Mouse (Mus musculus) midbrain, embryonic 12.5 days (tissue): Measurements from ENCODE around the gene 0610012G03Rik. TPM values are rescaled to one million over a fixed set of nuclear protein-coding genes. Genes with fewer than 3 reads are reported as not detected.

Experiments
- ATAC-seq: fragments of 200-750 bp; cut with Nextera tagmentation; 2 replicates; pipeline ENCODE4 v1.8.0; 2017; ENCODE audit warnings: low read depth, moderate TSS enrichment, moderate library complexity; ENCODE audit not compliant: low FRiP score
- H3K27ac ChIP-seq: fragments of 300-500 bp; sonication (generic); replicated peaks from 2 replicates; pipeline ENCODE4 v1.5.1; 2016; ENCODE audit warnings: mild to moderate bottlenecking
- H3K27me3 ChIP-seq: fragments of 300-500 bp; sonication (generic); 2 replicates; pipeline ENCODE4 v1.6.1; 2016; ENCODE audit warnings: mild to moderate bottlenecking
- H3K36me3 ChIP-seq: fragments of 300-500 bp; sonication (generic); 2 replicates; pipeline ENCODE4 v1.6.1; 2016
- H3K4me1 ChIP-seq: fragments of 300-500 bp; sonication (generic); 2 replicates; pipeline ENCODE4 v1.6.1; 2016
- H3K4me2 ChIP-seq: fragments of 300-500 bp; sonication (generic); replicated peaks from 2 replicates; pipeline ENCODE4 v1.6.1; 2016; ENCODE audit warnings: mild to moderate bottlenecking, moderate library complexity
- H3K4me3 ChIP-seq: fragments of 300-500 bp; sonication (generic); 2 replicates; pipeline ENCODE4 v1.5.1; 2016; ENCODE audit warnings: mild to moderate bottlenecking
- H3K9ac ChIP-seq: fragments of 300-500 bp; sonication (generic); replicated peaks from 2 replicates; pipeline ENCODE4 v1.6.1; 2016; ENCODE audit warnings: mild to moderate bottlenecking, moderate library complexity
- H3K9me3 ChIP-seq: fragments of 300-500 bp; sonication (generic); 2 replicates; pipeline ENCODE4 v1.6.1; 2016; ENCODE audit warnings: mild to moderate bottlenecking
- WGBS: fragments of 180-500 bp; shearing (Covaris S2); methylation state at CpG from one replicate; pipeline ENCODE4 v1.1.7; 2016; 5-methylcytosine and 5-hydroxymethylcytosine counted together
- polyA plus RNA-seq: library from polyadenylated mRNA; unstranded; fragments of >200 nt; fragmentation: Nextera tagmentation; extraction: Ambion mirVana; gene quantifications from 2 replicates; pipeline ENCODE4 v1.2.1, GENCODE M21; 2016

The 0610012G03Rik gene
- polyA plus RNA-seq, 1 experiment from 2014 or later = 83.7 TPM

GRCm38 (mm10) chr16:31944698-31945255, 3.5 kb downstream of the 0610012G03Rik start:
- H3K4me2 ChIP-seq = no peak overlapping the region
- no peak overlapping the region for H3K4me3 ChIP-seq
- H3K4me1 ChIP-seq = peaks cover 37% of the 10 kb centered on the region
- ATAC-seq = no peak
- H3K27me3 ChIP-seq = 0 out of 2 replicates have a peak, but pooled peaks cover 3% of the 10 kb centered on the region
- H3K27ac ChIP-seq = no peak overlapping the region
- no peaks in the 10 kb centered on the region for H3K9me3 ChIP-seq
- no peaks in the 10 kb centered on the region for H3K36me3 ChIP-seq
- 91% methylated on average over 12 of the region's 12 CpGs for WGBS
- H3K9ac ChIP-seq = 0 out of 2 replicates have a peak overlapping the region, but pooled peaks have one; percentile 15

- 0 out of 2 replicates have a peak, but pooled peaks have one; percentile 4 for ATAC-seq
- H3K4me3 ChIP-seq = no peak overlapping the region
- H3K9ac ChIP-seq = no peak overlapping the region
- H3K36me3 ChIP-seq = no peaks in the 10 kb centered on the region
- H3K27me3 ChIP-seq = 0 out of 2 replicates have a peak, but pooled peaks cover 3% of the 10 kb centered on the region
- no peak overlapping the region for H3K4me2 ChIP-seq
- no peaks in the 10 kb centered on the region for H3K9me3 ChIP-seq
- H3K27ac ChIP-seq = no peak overlapping the region
- WGBS = 4% methylated on average over 10 of the region's 10 CpGs
- H3K4me1 ChIP-seq = peaks cover 29% of the 10 kb centered on the region
Observed at GRCm38 (mm10) chr16:31943980-31944379, 4.3 kb downstream of the 0610012G03Rik start.

- 70% methylated on average over 2 of the region's 2 CpGs for WGBS
- H3K9ac ChIP-seq = no peak overlapping the region
- no peak overlapping the region for H3K4me3 ChIP-seq
- H3K9me3 ChIP-seq = no peaks in the 10 kb centered on the region
- no peak for ATAC-seq
- H3K27ac ChIP-seq = no peak overlapping the region
- no peak overlapping the region for H3K4me2 ChIP-seq
- H3K27me3 ChIP-seq = peaks cover 16% of the 10 kb centered on the region
- H3K4me1 ChIP-seq = peaks cover 10% of the 10 kb centered on the region
- no peaks in the 10 kb centered on the region for H3K36me3 ChIP-seq
Observed at GRCm38 (mm10) chr16:31940586-31940985, 7.7 kb downstream of the 0610012G03Rik start.

GRCm38 (mm10) chr16:31938856-31939255, 9.4 kb downstream of the 0610012G03Rik start:
- H3K27me3 ChIP-seq = peaks cover 34% of the 10 kb centered on the region
- no peak overlapping the region for H3K27ac ChIP-seq
- WGBS = 79% methylated on average over 6 of the region's 6 CpGs
- no peak overlapping the region for H3K4me3 ChIP-seq
- peaks cover 19% of the 10 kb centered on the region for H3K4me1 ChIP-seq
- H3K36me3 ChIP-seq = no peaks in the 10 kb centered on the region
- no peak for ATAC-seq
- H3K9ac ChIP-seq = no peak overlapping the region
- no peaks in the 10 kb centered on the region for H3K9me3 ChIP-seq
- no peak overlapping the region for H3K4me2 ChIP-seq

- no peaks in the 10 kb centered on the region for H3K9me3 ChIP-seq
- no peak overlapping the region for H3K9ac ChIP-seq
- no peak overlapping the region for H3K4me2 ChIP-seq
- peaks cover 32% of the 10 kb centered on the region for H3K4me1 ChIP-seq
- no peak for ATAC-seq
- WGBS = 88% methylated on average over 4 of the region's 4 CpGs
- H3K27ac ChIP-seq = no peak overlapping the region
- H3K36me3 ChIP-seq = no peaks in the 10 kb centered on the region
- H3K4me3 ChIP-seq = no peak overlapping the region
- H3K27me3 ChIP-seq = peaks cover 45% of the 10 kb centered on the region
Observed at GRCm38 (mm10) chr16:31936568-31936967, 11.7 kb downstream of the 0610012G03Rik start.

GRCm38 (mm10) chr16:31935091-31935979, 13.0 kb downstream of the 0610012G03Rik start:
- 4% methylated on average over 36 of the region's 36 CpGs for WGBS
- Histone ChIP-seq H3K27ac (no peak overlapping the region; the same call in 1 of the 2 replicates), H3K9me3 (no peaks in the 10 kb centered on the region), H3K27me3 (peaks cover 49% of the 10 kb centered on the region), H3K36me3 (no peaks in the 10 kb centered on the region), H3K4me1 (peaks cover 32% of the 10 kb centered on the region), H3K4me2 (peak overlapping the region; percentile 66), H3K9ac (peak overlapping the region; percentile 54; the same call in 1 of the 2 replicates), H3K4me3 (peak overlapping the region; percentile 42)
- ATAC-seq = no peak

- Histone ChIP-seq H3K9me3 (no peaks in the 10 kb centered on the region), H3K36me3 (no peaks in the 10 kb centered on the region), H3K4me2 (peak overlapping the region; percentile 66), H3K27ac (no peak overlapping the region), H3K27me3 (peaks cover 54% of the 10 kb centered on the region), H3K9ac (peak overlapping the region; percentile 54; the same call in 1 of the 2 replicates), H3K4me1 (peaks cover 32% of the 10 kb centered on the region), H3K4me3 (peak overlapping the region; percentile 42)
- ATAC-seq = no peak
- WGBS = 17% methylated on average over 13 of the region's 13 CpGs
Observed at GRCm38 (mm10) chr16:31934550-31935010, 13.7 kb downstream of the 0610012G03Rik start.

- peaks cover 32% of the 10 kb centered on the region for H3K4me1 ChIP-seq
- no peak for ATAC-seq
- H3K4me3 ChIP-seq = peak within 1 kb of the TSS; percentile 42
- peak within 1 kb of the TSS; percentile 54 for H3K9ac ChIP-seq
- H3K4me2 ChIP-seq = peak within 1 kb of the TSS; percentile 66
- H3K36me3 ChIP-seq = no peaks in the 10 kb centered on the region
- H3K27ac ChIP-seq = peak within 1 kb of the TSS; percentile 88
- 4% methylated on average over 42 of the region's 42 CpGs for WGBS
- H3K9me3 ChIP-seq = no peaks in the 10 kb centered on the region
- peaks cover 54% of the 10 kb centered on the region for H3K27me3 ChIP-seq
Observed at GRCm38 (mm10) chr16:31933751-31934549, 14.3 kb downstream of the 0610012G03Rik start, which contains the start of gene Pigz. TSS of gene Pigz (plus strand) at chr16:31933851.

GRCm38 (mm10) chr16:31932840-31933697, 15.2 kb downstream of the 0610012G03Rik start:
- Histone ChIP-seq H3K9me3 (no peaks in the 10 kb centered on the region), H3K36me3 (no peaks in the 10 kb centered on the region), H3K27me3 (peaks cover 54% of the 10 kb centered on the region), H3K4me1 (peaks cover 32% of the 10 kb centered on the region), H3K27ac (peak overlapping the region; percentile 88), H3K4me3 (peak overlapping the region; percentile 42), H3K4me2 (peak overlapping the region; percentile 66), H3K9ac (peak overlapping the region; percentile 54)
- WGBS = under 1% methylated on average over 50 of the region's 50 CpGs
- peak; percentile 94 for ATAC-seq

GRCm38 (mm10) chr16:31932255-31932654, 16.0 kb downstream of the 0610012G03Rik start:
- no peak overlapping the region; the same call in 1 of the 2 replicates for H3K4me2 ChIP-seq
- H3K27ac ChIP-seq = peak overlapping the region; percentile 88
- H3K9me3 ChIP-seq = no peaks in the 10 kb centered on the region
- peaks cover 54% of the 10 kb centered on the region for H3K27me3 ChIP-seq
- H3K9ac ChIP-seq = no peak overlapping the region
- no peaks in the 10 kb centered on the region for H3K36me3 ChIP-seq
- 32% methylated on average over 5 of the region's 5 CpGs for WGBS
- ATAC-seq = peak; percentile 13
- H3K4me3 ChIP-seq = no peak overlapping the region
- peaks cover 32% of the 10 kb centered on the region for H3K4me1 ChIP-seq

GRCm38 (mm10) chr16:31931330-31931729, 17.0 kb downstream of the 0610012G03Rik start:
- no peak for ATAC-seq
- Histone ChIP-seq H3K9me3 (no peaks in the 10 kb centered on the region), H3K27me3 (peaks cover 48% of the 10 kb centered on the region), H3K36me3 (no peaks in the 10 kb centered on the region), H3K4me2 (no peak overlapping the region), H3K27ac (no peak overlapping the region), H3K9ac (no peak overlapping the region), H3K4me1 (peaks cover 32% of the 10 kb centered on the region), H3K4me3 (no peak overlapping the region)
- 57% methylated on average over 17 of the region's 17 CpGs for WGBS
